Mouse (Mus musculus) cerebellum, postnatal 10 days (tissue): ENCODE results near the gene Spats2.
"Not testable (repeated sequence)": the region's sequence is repeated elsewhere in the genome, so short reads cannot be mapped to it uniquely, and the experiment has no call there.

Experiments used
- DNase-seq, 2 experiments: peaks; one replicate each; pipeline ENCODE4 v3.0.0; 2021; ENCODE audit warnings: mixed read lengths in 2 of 2

The Spats2 gene

GRCm38 (mm10) chr15:99225081-99225810, 99.5 kb downstream of the Spats2 start:
- peak in 1 of 2 experiments; percentile 34 for DNase-seq

DNA sequence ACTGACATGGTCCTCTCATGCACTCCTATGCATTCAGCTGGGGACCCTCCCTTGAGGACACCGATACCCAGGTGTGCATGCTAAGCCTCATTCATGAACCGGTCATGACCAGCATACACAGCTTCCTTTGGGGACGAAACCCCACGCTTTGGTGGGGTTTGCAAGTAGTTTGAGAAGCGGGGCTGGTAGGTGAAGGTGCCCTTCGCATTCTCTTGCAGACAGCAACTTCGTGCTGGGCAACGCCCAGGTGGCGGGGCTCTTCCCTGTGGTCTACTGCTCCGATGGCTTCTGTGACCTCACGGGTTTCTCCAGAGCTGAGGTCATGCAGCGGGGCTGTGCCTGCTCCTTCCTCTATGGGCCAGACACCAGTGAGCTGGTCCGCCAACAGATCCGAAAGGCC, 100.4 kb downstream of the Spats2 start:
- DNase-seq, result no peak

DNA sequence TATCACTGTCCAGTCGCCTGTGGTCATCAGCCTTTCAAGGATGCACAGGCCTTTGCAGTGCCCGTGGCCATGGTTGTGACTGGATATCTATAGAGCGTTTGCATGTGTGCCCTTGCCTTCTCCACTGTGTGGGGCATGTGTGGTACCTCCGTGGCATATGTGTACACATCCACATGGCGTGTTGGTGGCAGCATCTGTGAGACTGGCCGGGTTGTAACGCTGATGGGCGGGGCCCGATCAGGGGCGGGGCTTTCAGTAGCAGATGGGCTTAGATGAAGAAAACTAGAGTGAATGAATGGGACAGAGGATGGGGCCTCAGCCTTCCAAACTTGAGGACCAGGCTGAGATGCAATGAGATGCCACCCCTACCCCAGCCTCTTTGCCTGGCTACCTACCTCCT, 106.3 kb downstream of the Spats2 start:
- DNase-seq, result peak in 1 of 2 experiments; percentile 27

GRCm38 (mm10) chr15:99233719-99234118, 108.0 kb downstream of the Spats2 start:
- peak in 1 of 2 experiments; percentile 8 for DNase-seq

- DNase-seq, result no peak
Measured at GRCm38 (mm10) chr15:99234326-99235010, 108.8 kb downstream of the Spats2 start.

DNA sequence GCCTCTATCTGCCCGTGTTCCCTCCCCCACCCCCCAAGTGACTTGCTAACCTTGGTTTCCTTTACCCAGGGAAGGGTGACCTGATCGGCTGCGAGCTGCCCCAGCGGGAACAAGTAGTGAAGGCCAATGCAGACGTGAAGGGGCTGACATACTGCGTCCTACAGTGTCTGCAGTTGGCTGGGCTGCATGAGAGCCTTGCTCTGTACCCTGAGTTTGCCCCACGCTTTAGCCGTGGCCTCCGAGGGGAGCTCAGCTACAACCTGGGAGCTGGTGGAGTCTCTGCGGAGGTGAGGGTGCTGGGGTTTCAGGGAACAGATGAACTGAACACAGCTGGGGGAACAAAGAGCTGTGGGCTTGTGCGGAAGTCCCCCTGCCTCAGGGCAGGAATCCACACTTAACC, 112.3 kb downstream of the Spats2 start:
- no peak for DNase-seq

DNA sequence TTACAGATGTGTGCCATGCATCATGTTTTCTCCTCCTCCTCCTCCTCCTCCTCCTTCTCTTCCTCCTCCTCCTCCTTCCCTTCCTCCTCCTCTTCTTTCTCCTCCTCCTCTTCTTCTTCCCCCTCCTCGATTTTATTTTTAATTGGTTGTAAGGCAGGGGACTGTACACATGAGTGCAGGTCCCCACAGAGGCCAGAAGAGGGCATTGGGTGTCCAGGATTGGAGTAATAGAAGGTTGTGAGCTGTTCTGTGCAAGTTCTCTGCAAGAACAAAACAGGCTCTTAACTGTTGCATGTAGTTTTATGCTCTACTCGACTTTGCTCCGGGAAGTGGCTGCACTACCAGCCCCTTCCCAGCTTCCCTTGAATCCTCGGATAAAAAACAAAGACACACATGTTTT, 114.4 kb downstream of the Spats2 start:
- DNase-seq, result no peak

- no peak for DNase-seq
Measured at GRCm38 (mm10) chr15:99241249-99241648, 115.5 kb downstream of the Spats2 start.

DNA sequence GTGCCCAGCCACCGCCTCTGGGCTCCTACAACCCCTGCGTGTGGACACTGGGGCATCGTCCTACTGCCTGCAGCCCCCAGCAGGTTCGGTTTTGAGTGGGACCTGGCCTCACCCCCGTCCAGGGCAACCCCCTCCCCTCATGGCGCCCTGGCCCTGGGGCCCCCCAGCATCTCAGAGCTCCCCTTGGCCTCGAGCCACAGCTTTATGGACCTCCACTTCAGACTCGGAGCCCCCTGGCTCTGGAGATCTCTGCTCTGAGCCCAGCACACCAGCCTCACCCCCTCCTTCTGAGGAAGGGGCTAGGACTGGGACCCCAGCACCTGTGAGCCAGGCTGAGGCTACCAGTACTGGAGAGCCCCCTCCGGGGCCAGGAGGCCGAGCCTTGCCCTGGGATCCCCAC, 116.3 kb downstream of the Spats2 start:
- peak in 1 of 2 experiments; percentile 19 for DNase-seq

- DNase-seq, result peak; percentile 84 to 86
Measured at GRCm38 (mm10) chr15:99246736-99247135, 121.0 kb downstream of the Spats2 start.

GRCm38 (mm10) chr15:99248972-99249371, 123.3 kb downstream of the Spats2 start:
- DNase-seq, result no peak

- DNase-seq, result no peak
Measured at GRCm38 (mm10) chr15:99249938-99250337, 124.2 kb downstream of the Spats2 start.

- peak in 1 of 2 experiments; percentile 50 for DNase-seq
Measured at GRCm38 (mm10) chr15:99251111-99251510, 125.4 kb downstream of the Spats2 start.

GRCm38 (mm10) chr15:99251626-99252380, 126.1 kb downstream of the Spats2 start, which contains the start of gene Mcrs1:
TSS of gene Mcrs1 (minus strand) at chr15:99251961.
- peak; percentile 99 for DNase-seq

DNA sequence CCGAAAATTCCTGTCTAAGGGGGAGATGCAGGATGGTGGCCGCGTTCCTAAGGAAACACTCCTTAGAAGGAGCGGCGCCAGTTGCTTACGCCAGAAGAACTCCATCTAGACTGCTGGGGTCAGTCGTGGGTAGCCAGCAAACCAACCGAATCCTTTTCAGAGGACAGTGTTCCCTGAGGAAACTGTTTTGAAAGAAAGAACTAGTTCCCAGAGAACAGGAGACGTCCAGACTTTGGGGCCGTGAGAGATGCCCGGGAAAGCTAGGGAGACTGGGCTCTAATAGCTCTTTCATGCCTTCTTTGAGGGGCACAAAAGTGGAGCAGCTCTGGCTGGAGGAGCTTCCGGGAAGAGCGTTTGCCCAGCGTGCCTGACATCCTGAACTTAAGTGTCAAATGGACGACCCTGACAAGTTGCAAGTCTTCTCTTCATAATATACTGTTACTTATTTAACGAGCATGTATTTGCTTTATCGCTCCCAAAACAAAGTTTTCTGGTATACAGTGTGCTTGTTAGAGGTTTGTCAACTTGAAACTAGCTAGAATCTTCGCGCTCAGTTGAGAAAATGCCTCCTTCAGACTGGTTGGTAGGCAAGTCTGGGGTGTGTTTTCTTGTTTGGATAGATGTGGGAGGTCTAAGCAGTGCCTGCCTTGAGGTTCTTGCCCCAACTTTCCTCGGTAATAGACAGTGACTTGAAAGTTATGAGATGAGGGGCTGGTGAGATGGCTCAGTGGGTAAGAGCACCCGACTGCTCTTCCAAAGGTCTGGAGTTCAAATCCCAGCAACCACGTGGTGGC, 126.9 kb downstream of the Spats2 start:
- no peak for DNase-seq

GRCm38 (mm10) chr15:99253175-99253479, 127.4 kb downstream of the Spats2 start:
- not testable (repeated sequence) for DNase-seq

DNA sequence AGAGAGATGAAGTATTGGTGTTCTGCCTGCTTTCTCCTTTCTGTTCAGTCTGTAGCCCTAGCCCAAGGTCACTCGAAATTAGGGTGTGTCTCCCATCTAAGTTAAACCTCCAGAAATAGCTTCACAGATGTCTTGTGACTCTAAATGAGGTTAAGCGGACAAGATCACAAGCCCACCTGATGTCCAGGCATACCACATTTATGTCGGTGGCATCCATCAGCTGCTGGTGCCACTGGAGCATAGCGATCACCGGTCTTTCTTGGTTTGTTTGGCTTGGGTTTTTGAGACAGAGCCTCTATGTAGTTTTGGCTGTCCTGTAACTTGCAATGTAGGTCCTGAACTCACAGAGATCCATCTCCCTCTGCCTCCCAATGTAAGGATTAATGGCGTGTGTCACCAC, 128.1 kb downstream of the Spats2 start:
- no peak for DNase-seq

- no peak for DNase-seq
Measured at GRCm38 (mm10) chr15:99254477-99255005, 128.8 kb downstream of the Spats2 start.

- no peak for DNase-seq
Measured at GRCm38 (mm10) chr15:99255241-99255749, 129.6 kb downstream of the Spats2 start.

GRCm38 (mm10) chr15:99259167-99259729, 133.5 kb downstream of the Spats2 start:
- DNase-seq, result no peak

DNA sequence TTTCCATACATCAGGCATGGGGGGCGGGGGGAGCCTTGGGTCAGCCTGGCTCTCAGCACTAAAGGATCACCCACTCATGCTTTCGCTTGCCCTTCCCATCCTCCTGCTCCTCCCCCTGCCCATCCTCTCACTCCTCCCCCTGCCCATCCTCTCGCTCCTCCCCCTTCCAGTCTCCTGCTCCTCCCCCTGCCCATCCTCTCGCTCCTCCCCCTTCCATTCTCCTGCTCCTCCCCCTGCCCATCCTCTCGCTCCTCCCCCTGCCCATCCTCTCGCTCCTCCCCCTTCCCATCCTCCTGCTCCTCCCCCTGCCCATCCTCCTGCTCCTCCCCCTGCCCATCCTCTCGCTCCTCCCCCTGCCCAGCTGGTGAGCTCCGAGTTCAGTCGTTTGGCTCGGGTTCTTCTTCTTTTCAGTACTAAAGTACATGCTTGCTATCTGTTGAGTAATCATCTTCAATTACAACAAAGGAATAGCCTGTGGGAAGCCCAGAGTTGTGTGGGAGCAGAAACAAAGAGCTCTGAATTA, 134.1 kb downstream of the Spats2 start:
- DNase-seq, result peak; percentile 59 to 73

- no peak for DNase-seq
Measured at GRCm38 (mm10) chr15:99262702-99263101, 137.0 kb downstream of the Spats2 start.
